Mouse (Mus musculus) forebrain, embryonic 13.5 days (tissue): ENCODE data around the gene Map1s. TPM values are rescaled to one million over a fixed set of nuclear protein-coding genes. Genes with fewer than 3 reads are reported as not detected.

Experiments used
- microRNA counts: library from miRNA; unstranded; fragments of <30 nt; microRNA quantifications from one replicate; lab custom pipeline; 2016
- microRNA-seq: library from miRNA; unstranded; fragments of <30 nt; microRNA quantifications from one replicate; pipeline ENCODE4, GENCODE M21; 2016
- polyA plus RNA-seq: library from polyadenylated mRNA; unstranded; fragments of >200 nt; fragmentation: Nextera tagmentation; extraction: Ambion mirVana; gene quantifications from 2 replicates; pipeline ENCODE4 v1.2.1, GENCODE M21; 2015

The Map1s gene
- polyA plus RNA-seq, 1 experiment from 2014 or later: 57.0 TPM

MicroRNA genes within 50 kb of the gene (microRNA counts, 519-probe panel; counts per million panel counts)
- 177 counts per million, percentile 53 among the panel's probes with 10 or more counts for microRNA mmu-miR-1969 (lab: Ali Mortazavi, UCI)

Small RNAs within 50 kb of the gene (microRNA-seq; reads per million reads assigned to microRNA genes)
- gene Mir1969 (6.2 reads per million, percentile 18 among the genes with 10 or more reads in this experiment), gene Mir7067 (not detected)

Other genes starting within 250 kb of the Map1s start
- 64.6 and 80.8 TPM in 2 replicates for gene Pgpep1, start 245.5 kb upstream of the Map1s start, polyA plus RNA-seq
- gene Lsm4, start 232.7 kb upstream of the Map1s start, polyA plus RNA-seq: 238 and 239 TPM in 2 replicates
- gene Jund, start 207.0 kb upstream of the Map1s start, polyA plus RNA-seq: 58.6 and 68.8 TPM in 2 replicates
- gene Iqcn, start 202.5 kb upstream of the Map1s start, polyA plus RNA-seq: 0.05 and 0.11 TPM in 2 replicates
- not detected in 2 replicates for gene Gm3336, start 187.4 kb upstream of the Map1s start, polyA plus RNA-seq
- 0.10 TPM in 1 of 2 replicates, not detected in the other for gene Pde4c, start 182.2 kb upstream of the Map1s start, polyA plus RNA-seq
- gene Rab3a, start 151.3 kb upstream of the Map1s start, polyA plus RNA-seq: 180 and 188 TPM in 2 replicates
- gene Mpv17l2, start 145.0 kb upstream of the Map1s start, polyA plus RNA-seq: 44.8 and 48.0 TPM in 2 replicates
- gene Pik3r2, start 129.2 kb upstream of the Map1s start, polyA plus RNA-seq: 84.3 and 84.6 TPM in 2 replicates
- gene Mast3, start 100.9 kb upstream of the Map1s start, polyA plus RNA-seq: 15.8 and 16.0 TPM in 2 replicates
- gene Il12rb1, start 97.5 kb upstream of the Map1s start, polyA plus RNA-seq: 0.09 TPM in 1 of 2 replicates, not detected in the other
- gene Arrdc2, start 66.2 kb upstream of the Map1s start, polyA plus RNA-seq: 5.6 and 5.7 TPM in 2 replicates
- 11.2 and 13.5 TPM in 2 replicates for gene Kcnn1, start 42.7 kb upstream of the Map1s start, polyA plus RNA-seq
- 169 and 179 TPM in 2 replicates for gene Ccdc124, start 32.0 kb upstream of the Map1s start, polyA plus RNA-seq
- 0.50 and 0.67 TPM in 2 replicates for gene Slc5a5, start 13.2 kb upstream of the Map1s start, polyA plus RNA-seq
- gene Rpl18a, start 8.5 kb upstream of the Map1s start, polyA plus RNA-seq: 3,255 and 3,517 TPM in 2 replicates